8 mouse cellular contexts compared by ENCODE assay signal in the genomic region with DNA sequence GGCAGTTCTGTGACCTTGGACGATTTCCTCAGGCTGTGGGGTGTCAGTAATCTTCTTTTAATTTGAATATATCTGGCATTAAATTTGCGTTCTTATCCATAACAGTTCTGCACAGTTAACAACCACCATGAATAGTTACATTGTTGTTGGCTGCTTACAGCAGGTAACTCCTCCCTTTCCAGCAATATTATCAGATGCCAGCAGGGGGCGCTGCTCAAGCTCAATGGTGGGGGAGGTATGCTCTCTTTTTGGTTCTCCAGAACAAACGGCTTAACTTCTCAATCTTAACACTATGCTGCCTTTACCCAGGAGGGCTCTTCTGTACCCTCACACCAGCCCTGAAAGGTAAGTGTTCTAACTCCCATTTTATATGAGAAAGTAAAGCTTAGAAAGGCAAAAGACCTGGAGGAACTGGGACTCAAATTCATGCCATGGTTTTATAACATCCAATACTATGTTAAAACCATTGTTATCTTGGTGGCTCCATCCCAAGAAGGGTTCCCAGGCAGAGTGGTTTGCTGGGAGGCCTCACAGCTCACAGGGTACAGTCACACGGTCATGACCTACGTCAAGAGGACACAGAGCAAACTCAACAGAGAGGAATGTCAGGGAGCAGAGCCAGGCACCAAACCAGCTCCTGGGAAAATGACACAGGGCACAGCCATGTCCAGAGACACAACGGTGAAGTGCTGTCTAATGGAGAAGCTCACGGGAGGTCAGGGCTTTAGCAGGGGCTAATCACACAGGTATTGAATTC. TPM values are rescaled to one million over a fixed set of nuclear protein-coding genes. Genes with fewer than 3 reads are reported as not detected.
A peak's percentile ranks its signal among the peaks of the same experiment; 100 is the strongest.
DNase-seq lines count a peak whose midpoint lies in the region; ATAC-seq and TF ChIP-seq lines count a peak whose summit lies in the region.

No protein-coding gene starts in this region.

- ATAC-seq in heart, embryonic 15.5 days (replicated peaks; ENCODE audit: insufficient number of reproducible peaks, insufficient read depth, low FRiP score, low read depth) = peak; percentile 74

- DNase-seq in CD8-positive naive resting alpha-beta T cell, adult 2 months (ENCODE audit: low read depth in 2 of 2, low spot score in 2 of 2) = peak; percentile 29 to 32
- DNase-seq in adrenal gland, adult 2 months = peak; percentile 83
- peak; percentile 82 to 85 for DNase-seq in kidney, postnatal 4 days
- DNase-seq in lung, postnatal 10 days = peak; percentile 77
- DNase-seq in right cerebral cortex, adult 18-20 months = peak; percentile 30
- peak; percentile 38 for DNase-seq in yolk sac, embryonic 10.5 days (ENCODE audit: low spot score)

- no peak for TF ChIP-seq POLR2A in embryonic fibroblast, embryonic 13.5 days (IDR thresholded peaks at IDR 0.05; ENCODE audit: low read depth, low read length)

- TF ChIP-seq CTCF in embryonic fibroblast, embryonic 13.5 days (IDR thresholded peaks at IDR 0.05; ENCODE audit: borderline replicate concordance, insufficient read depth, low read length) = peak; percentile 15; the same call in 1 of the 2 replicates

- no peak overlapping the region; the same call in 1 of the 2 replicates for H3K9ac ChIP-seq in heart, embryonic 15.5 days

- no peaks in the 10 kb centered on the region for H3K9me3 ChIP-seq in heart, embryonic 15.5 days (replicated peaks)

- H3K4me3 ChIP-seq in embryonic fibroblast, embryonic 13.5 days (ENCODE audit: insufficient read depth, low read length) = no peak overlapping the region
- peak overlapping the region; percentile 24; the same call in 1 of the 2 replicates for H3K4me3 ChIP-seq in heart, embryonic 15.5 days

- H3K27ac ChIP-seq in embryonic fibroblast, embryonic 13.5 days (ENCODE audit: insufficient read depth, low read length) = no peak overlapping the region
- peak overlapping the region; percentile 91 for H3K27ac ChIP-seq in heart, embryonic 15.5 days

- H3K4me1 ChIP-seq in embryonic fibroblast, embryonic 13.5 days (ENCODE audit: control insufficient read depth, insufficient read depth, low read length) = peaks cover 5% of the 10 kb centered on the region; the same call in 1 of the 2 replicates
- peaks cover 55% of the 10 kb centered on the region for H3K4me1 ChIP-seq in heart, embryonic 15.5 days (replicated peaks)

- no peaks in the 10 kb centered on the region for H3K36me3 ChIP-seq in heart, embryonic 15.5 days

- H3K4me2 ChIP-seq in heart, embryonic 15.5 days = peak overlapping the region; percentile 58

- WGBS in heart, embryonic 15.5 days = 17% methylated on average over 8 of the region's 8 CpGs

- peaks cover 24% of the 10 kb centered on the region for H3K27me3 ChIP-seq in heart, embryonic 15.5 days

RNA-seq across cellular contexts. Expression of a gene that starts 6.5 kb away (rescaled TPM):
- total RNA-seq in adrenal gland, adult 2 months (2021) = not detected
- polyA plus RNA-seq in adrenal gland, adult 2 months (2012; rRNA removed) = not detected in 2 replicates
- 0.49 TPM in 1 of 2 replicates, not detected in the other for polyA plus RNA-seq in embryonic fibroblast, embryonic 13.5 days (2011; ENCODE audit: insufficient read length, low read depth, missing spikeins)
- 2.0 and 2.6 TPM in 2 replicates for polyA plus RNA-seq in heart, embryonic 15.5 days (2015; fragmentation: Nextera tagmentation; extraction: Ambion mirVana)

RNA-seq across cellular contexts. Expression of a gene that starts 21.4 kb away (rescaled TPM):
- total RNA-seq in adrenal gland, adult 2 months (2021) = 10 to 100 TPM; 27.3 to 31.5 TPM
- 30.6 and 31.8 TPM in 2 replicates for polyA plus RNA-seq in adrenal gland, adult 2 months (2012; rRNA removed)
- polyA plus RNA-seq in embryonic fibroblast, embryonic 13.5 days (2011; ENCODE audit: insufficient read length, low read depth, missing spikeins) = 1.4 and 2.2 TPM in 2 replicates
- polyA plus RNA-seq in heart, embryonic 15.5 days (2015; fragmentation: Nextera tagmentation; extraction: Ambion mirVana) = 149 and 153 TPM in 2 replicates

RNA-seq across cellular contexts. Expression of a gene that starts 28.2 kb away (rescaled TPM):
- total RNA-seq in adrenal gland, adult 2 months (2021) = 1 to 10 TPM in 1 of 2 experiments, not detected in 1; 1.0 TPM
- 0.17 and 0.66 TPM in 2 replicates for polyA plus RNA-seq in adrenal gland, adult 2 months (2012; rRNA removed)
- not detected in 2 replicates for polyA plus RNA-seq in embryonic fibroblast, embryonic 13.5 days (2011; ENCODE audit: insufficient read length, low read depth, missing spikeins)
- polyA plus RNA-seq in heart, embryonic 15.5 days (2015; fragmentation: Nextera tagmentation; extraction: Ambion mirVana) = 0.09 and 0.34 TPM in 2 replicates

Comparison
In these comparisons a context has a peak if more than half of its experiments do, and no peak if none do; other contexts are left out.
1. DNase-seq: peak in every context shown above with its lines; median percentile 84 in kidney, postnatal 4 days; 83 in adrenal gland, adult 2 months; 77 in lung, postnatal 10 days; 38 in yolk sac, embryonic 10.5 days; 30 in CD8-positive naive resting alpha-beta T cell, adult 2 months; 30 in right cerebral cortex, adult 18-20 months.